12 mouse cellular contexts compared by ENCODE assay signal in the genomic region with DNA sequence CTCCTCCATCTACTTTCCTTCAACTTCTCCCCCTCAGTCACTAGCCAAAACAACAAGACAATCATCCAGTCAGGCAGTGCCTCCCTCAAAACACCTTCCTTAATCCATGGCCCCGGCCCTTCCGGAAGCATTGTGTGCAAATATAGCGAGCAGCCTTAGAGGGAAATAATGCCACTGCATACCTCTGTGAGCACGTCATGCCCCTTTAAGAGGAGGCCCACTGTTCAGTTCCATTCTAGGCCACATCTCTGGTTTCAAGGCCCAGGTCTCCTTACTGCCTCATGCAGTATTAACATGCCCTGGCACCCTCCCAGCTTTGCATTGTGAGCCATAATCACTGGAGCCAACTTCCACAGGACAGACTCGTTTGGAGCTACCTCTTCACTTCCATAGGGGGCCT.
"Had no signal": no experiment of that assay in that cellular context is flagged by ENCODE, and none has a peak within 500 bp of the region (broad histone marks: within the 10 kb centered on the region; RNA-seq: fewer than 3 reads in every experiment).

No protein-coding gene starts in this region.

- ATAC-seq: liver, embryonic 12.5 days; midbrain, embryonic 16.5 days had no signal

- H3K9me3 ChIP-seq: limb, embryonic 12.5 days; liver, embryonic 12.5 days; lung, embryonic 15.5 days; midbrain, embryonic 12.5 days; neural tube, embryonic 13.5 days had no signal

- H3K36me3 ChIP-seq: limb, embryonic 12.5 days; liver, embryonic 12.5 days; lung, embryonic 15.5 days; midbrain, embryonic 12.5 days; neural tube, embryonic 13.5 days had no signal

- H3K4me3 ChIP-seq: limb, embryonic 12.5 days; liver, embryonic 12.5 days; lung, embryonic 15.5 days; midbrain, embryonic 12.5 days; neural tube, embryonic 13.5 days had no signal

- H3K27ac ChIP-seq: kidney, postnatal 0 days; limb, embryonic 12.5 days; liver, embryonic 12.5 days; lung, embryonic 15.5 days; midbrain, embryonic 12.5 days; neural tube, embryonic 13.5 days had no signal

- H3K4me2 ChIP-seq: limb, embryonic 12.5 days; liver, embryonic 12.5 days; lung, embryonic 15.5 days; midbrain, embryonic 12.5 days; neural tube, embryonic 13.5 days had no signal

- H3K27me3 ChIP-seq: liver, embryonic 12.5 days; lung, embryonic 15.5 days; midbrain, embryonic 12.5 days; neural tube, embryonic 13.5 days had no signal

- DNase-seq: layer of hippocampus, adult 9-11 months; layer of hippocampus, postnatal 36 days; lung, postnatal 14 days; right cerebral cortex, postnatal 14 days; thymus, postnatal 36 days had no signal

- H3K4me1 ChIP-seq: limb, embryonic 12.5 days; liver, embryonic 12.5 days; lung, embryonic 15.5 days; midbrain, embryonic 12.5 days had no signal

- H3K9ac ChIP-seq: limb, embryonic 12.5 days; liver, embryonic 12.5 days; lung, embryonic 15.5 days; midbrain, embryonic 12.5 days; neural tube, embryonic 13.5 days had no signal
